Mouse (Mus musculus) spleen, adult 10 weeks (tissue): Measurements from ENCODE around the gene Zfp993. TPM values are rescaled to one million over a fixed set of nuclear protein-coding genes. Genes with fewer than 3 reads are reported as not detected.

ENCODE experiments used
- polyA plus RNA-seq: library from polyadenylated mRNA; stranded (reverse); fragments of 350-450 nt; fragmentation: Illumina TruSeq; extraction: RNeasy Lipid Tissue Mini Kit (QIAGEN cat#74804); gene quantifications from one replicate; pipeline ENCODE4 v1.2.3, GENCODE M21; 2015; ENCODE audit warnings: low replicate concordance; ENCODE audit not compliant: insufficient read depth

The Zfp993 gene
- 7.4 TPM for polyA plus RNA-seq

DNA sequence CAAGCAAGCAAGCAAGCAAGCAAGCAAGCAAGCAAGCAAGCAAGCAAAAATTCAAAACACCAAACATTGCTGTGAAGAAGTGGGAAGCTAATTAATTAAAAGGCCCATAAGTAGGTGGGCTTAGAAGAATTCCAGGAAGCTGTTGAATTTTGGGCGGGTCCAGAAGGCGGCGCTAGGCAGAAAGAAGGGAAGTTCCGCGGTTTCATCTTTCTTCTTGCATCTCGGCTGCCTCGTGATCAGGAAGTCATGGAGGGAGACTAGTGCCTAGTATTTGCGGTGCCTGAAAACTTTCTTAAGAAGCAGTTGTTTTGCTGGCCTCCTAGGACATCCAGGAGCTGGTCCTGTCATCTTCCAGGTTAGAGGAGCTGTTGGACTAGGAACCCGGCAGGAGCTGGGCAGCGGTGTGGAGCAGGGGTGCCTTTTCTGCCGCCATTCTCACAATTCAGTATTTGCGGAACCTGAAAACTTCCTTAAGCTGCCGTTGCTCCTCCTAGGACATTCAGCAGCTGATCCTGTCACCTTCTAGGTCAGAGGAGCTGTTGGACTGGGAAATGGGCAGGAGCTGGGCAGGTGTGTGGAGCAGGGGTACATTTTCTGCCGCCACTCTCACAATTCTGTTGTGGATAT is at the start of gene Zfp993:
Gene Zfp993 (plus strand): TSS at position 188 of the 627 bp plus-strand sequence.

Other genes with a start within 250 kb of the Zfp993 start
- gene Zfp992, start 161.9 kb upstream of the Zfp993 start, polyA plus RNA-seq, result 6.3 TPM
- not detected for gene Zfp981, start 108.9 kb upstream of the Zfp993 start, polyA plus RNA-seq